Mouse (Mus musculus) intestine, embryonic 16.5 days (tissue): Measurements from ENCODE around the gene Syn3. TPM values are rescaled to one million over a fixed set of nuclear protein-coding genes. Genes with fewer than 3 reads are reported as not detected.

Source experiments
- ATAC-seq: fragments of 200-750 bp; cut with Nextera tagmentation; 2 replicates; pipeline ENCODE4 v1.8.0; 2017; ENCODE audit warnings: moderate TSS enrichment, moderate library complexity
- H3K27ac ChIP-seq: fragments of 300-500 bp; sonication (generic); 2 replicates; pipeline ENCODE4 v1.5.1; 2014; ENCODE audit warnings: mild to moderate bottlenecking, low read length
- H3K27me3 ChIP-seq: fragments of 300-500 bp; sonication (generic); replicated peaks from 2 replicates; pipeline ENCODE4 v1.6.1; 2014; ENCODE audit warnings: low read length, control low read depth, mixed read lengths; ENCODE audit not compliant: control insufficient read depth, insufficient read depth
- H3K36me3 ChIP-seq: fragments of 300-500 bp; sonication (generic); 2 replicates; pipeline ENCODE4 v1.6.1; 2014; ENCODE audit warnings: low read length, control low read depth; ENCODE audit not compliant: control insufficient read depth, insufficient read depth
- H3K4me1 ChIP-seq: fragments of 300-500 bp; sonication (generic); 2 replicates; pipeline ENCODE4 v1.6.1; 2014; ENCODE audit warnings: low read length, control low read depth, mixed read lengths; ENCODE audit not compliant: control insufficient read depth, insufficient read depth
- H3K4me2 ChIP-seq: fragments of 300-500 bp; sonication (generic); 2 replicates; pipeline ENCODE4 v1.6.1; 2014; ENCODE audit warnings: low read depth, low read length, control low read depth
- H3K4me3 ChIP-seq: fragments of 300-500 bp; sonication (generic); 2 replicates; pipeline ENCODE4 v1.5.1; 2014; ENCODE audit warnings: mild to moderate bottlenecking, low read length
- H3K9ac ChIP-seq: fragments of 300-500 bp; sonication (generic); 2 replicates; pipeline ENCODE4 v1.6.1; 2014; ENCODE audit warnings: low read depth, low read length
- H3K9me3 ChIP-seq: fragments of 300-500 bp; sonication (generic); 2 replicates; pipeline ENCODE4 v1.6.1; 2016; ENCODE audit warnings: low read length, control low read depth; ENCODE audit not compliant: control insufficient read depth
- WGBS: fragments of 180-500 bp; shearing (Covaris S2); extraction: QIAGEN DNeasy Blood & Tissue Kit; methylation state at CpG from one replicate; pipeline ENCODE4 v1.1.7; 2014; 5-methylcytosine and 5-hydroxymethylcytosine counted together
- polyA plus RNA-seq: library from polyadenylated mRNA; unstranded; fragments of >200 nt; fragmentation: Nextera tagmentation; extraction: Ambion mirVana; gene quantifications from 2 replicates; pipeline ENCODE4 v1.2.1, GENCODE M21; 2015

Gene Syn3
- polyA plus RNA-seq, 1 experiment from 2014 or later = 2.3 TPM

DNA sequence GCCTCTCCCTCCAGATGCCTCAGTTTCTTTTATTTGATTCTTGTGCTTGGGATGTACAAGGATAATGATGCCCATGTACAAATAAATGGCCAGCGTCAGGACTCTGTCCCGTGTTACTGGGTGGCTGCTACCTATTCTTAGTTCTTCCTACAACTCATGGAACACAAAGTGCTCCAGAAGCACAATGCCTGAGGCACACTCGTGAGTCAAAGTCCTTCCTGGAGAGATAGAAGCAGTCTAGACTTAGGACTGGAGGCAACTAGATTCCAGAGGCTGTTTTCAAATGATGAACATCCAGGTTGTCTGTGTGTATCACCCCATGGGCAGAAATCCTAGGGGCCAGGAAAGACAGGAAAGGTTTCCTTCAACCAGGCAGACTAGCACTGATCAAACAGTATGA, 427.9 kb downstream of the Syn3 start:
- H3K4me2 ChIP-seq = no peak overlapping the region
- no peaks in the 10 kb centered on the region for H3K27me3 ChIP-seq
- ATAC-seq = no peak
- WGBS = 87% methylated on average over 3 of the region's 3 CpGs
- no peaks in the 10 kb centered on the region for H3K36me3 ChIP-seq
- H3K9ac ChIP-seq = no peak overlapping the region
- H3K4me3 ChIP-seq = no peak overlapping the region
- H3K9me3 ChIP-seq = no peaks in the 10 kb centered on the region
- no peak overlapping the region for H3K27ac ChIP-seq
- H3K4me1 ChIP-seq = peaks cover 5% of the 10 kb centered on the region

DNA sequence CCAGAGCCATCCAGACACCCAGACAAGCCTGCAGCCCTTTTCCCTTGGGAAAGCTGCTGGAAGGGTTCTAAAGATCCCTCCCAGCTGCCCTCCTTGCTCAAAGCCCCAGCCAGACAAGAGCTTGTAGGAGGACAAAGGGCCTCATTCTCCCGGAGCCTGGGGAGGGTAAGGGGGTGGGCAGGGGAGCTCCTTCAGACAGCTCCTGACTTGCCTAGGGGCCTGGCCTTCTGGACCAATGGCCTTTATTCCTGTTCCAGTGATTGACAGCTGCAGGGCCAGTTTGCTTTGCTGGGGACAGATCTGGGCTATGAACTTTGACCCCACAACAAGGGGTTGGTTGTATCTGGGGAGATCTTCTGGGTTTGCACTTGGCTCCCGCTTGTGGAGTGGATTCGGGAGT, 429.4 kb downstream of the Syn3 start:
- H3K36me3 ChIP-seq = no peaks in the 10 kb centered on the region
- H3K9ac ChIP-seq = 0 out of 2 replicates have a peak overlapping the region, but pooled peaks have one; percentile 19
- no peak overlapping the region for H3K4me2 ChIP-seq
- 22% methylated on average over 3 of the region's 3 CpGs for WGBS
- no peak overlapping the region for H3K27ac ChIP-seq
- no peaks in the 10 kb centered on the region for H3K27me3 ChIP-seq
- no peak overlapping the region for H3K4me3 ChIP-seq
- peaks cover 8% of the 10 kb centered on the region for H3K4me1 ChIP-seq
- no peaks in the 10 kb centered on the region for H3K9me3 ChIP-seq
- peak; percentile 50 for ATAC-seq

DNA sequence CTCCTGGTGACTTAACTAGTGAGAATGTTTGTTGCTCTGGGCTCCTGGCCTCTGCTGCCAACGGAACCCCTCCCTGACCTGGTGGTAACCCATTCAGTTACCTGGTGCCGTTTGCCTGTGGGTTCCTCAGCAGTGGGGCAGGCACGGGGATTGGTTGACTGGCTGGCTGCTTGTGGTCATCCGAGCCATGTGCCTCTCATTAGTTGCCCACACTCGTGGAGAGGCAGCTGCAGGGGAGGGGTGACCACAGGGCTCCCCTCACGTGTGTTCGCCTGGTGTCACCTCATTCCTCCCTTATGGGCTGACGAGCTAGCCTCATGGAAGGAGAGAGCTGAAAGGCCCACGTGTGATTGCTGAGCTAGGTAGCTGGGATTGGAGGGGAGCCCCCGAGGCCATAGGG, 430.8 kb downstream of the Syn3 start:
- no peak for ATAC-seq
- H3K27ac ChIP-seq = no peak overlapping the region
- no peak overlapping the region for H3K9ac ChIP-seq
- peaks cover 8% of the 10 kb centered on the region for H3K4me1 ChIP-seq
- H3K36me3 ChIP-seq = no peaks in the 10 kb centered on the region
- no peaks in the 10 kb centered on the region for H3K9me3 ChIP-seq
- no peak overlapping the region for H3K4me3 ChIP-seq
- no peaks in the 10 kb centered on the region for H3K27me3 ChIP-seq
- 76% methylated on average over 10 of the region's 10 CpGs for whole genome bisulfite sequencing
- no peak overlapping the region for H3K4me2 ChIP-seq

DNA sequence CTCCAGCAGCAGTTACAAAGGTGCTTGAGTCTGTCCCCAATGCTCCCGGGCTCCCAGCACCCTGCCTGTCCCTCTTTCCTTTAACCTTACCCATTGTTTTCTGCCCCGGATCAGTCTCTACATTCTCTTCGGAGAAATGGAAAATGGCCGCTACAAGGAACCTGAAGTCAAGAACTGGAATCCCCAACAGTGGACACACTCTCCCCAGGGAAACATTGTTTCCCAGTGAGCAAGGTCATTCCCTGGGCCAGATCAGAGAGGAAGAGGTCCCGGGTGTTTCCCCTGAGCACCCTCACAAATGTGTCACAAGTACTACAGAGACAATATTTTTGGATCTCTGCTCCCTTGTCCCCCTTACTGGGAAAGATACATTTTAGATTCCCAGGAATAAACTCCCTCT, 432.0 kb downstream of the Syn3 start:
- Histone ChIP-seq H3K9me3 (0 out of 2 replicates have a peak, but pooled peaks cover 3% of the 10 kb centered on the region), H3K9ac (no peak overlapping the region), H3K36me3 (no peaks in the 10 kb centered on the region), H3K4me3 (no peak overlapping the region), H3K4me1 (peaks cover 8% of the 10 kb centered on the region), H3K27me3 (no peaks in the 10 kb centered on the region), H3K4me2 (no peak overlapping the region), H3K27ac (no peak overlapping the region)
- 82% methylated on average over 5 of the region's 5 CpGs for WGBS
- ATAC-seq = no peak

GRCm38 (mm10) chr10:86065661-86066060, 433.0 kb downstream of the Syn3 start:
- no peak overlapping the region for H3K27ac ChIP-seq
- H3K4me3 ChIP-seq = no peak overlapping the region

GRCm38 (mm10) chr10:86064937-86065336, 433.8 kb downstream of the Syn3 start:
- Histone ChIP-seq H3K9ac (no peak overlapping the region), H3K27me3 (no peaks in the 10 kb centered on the region), H3K4me1 (peaks cover 8% of the 10 kb centered on the region), H3K4me2 (no peak overlapping the region), H3K36me3 (no peaks in the 10 kb centered on the region), H3K4me3 (no peak overlapping the region), H3K27ac (no peak overlapping the region), H3K9me3 (0 out of 2 replicates have a peak, but pooled peaks cover 3% of the 10 kb centered on the region)
- 5% methylated on average over 4 of the region's 4 CpGs for WGBS
- peak; percentile 86 for ATAC-seq

More at GRCm38 (mm10) chr10:86065661-86066060, 433.0 kb downstream of the Syn3 start:
- H3K9me3 ChIP-seq = 0 out of 2 replicates have a peak, but pooled peaks cover 3% of the 10 kb centered on the region
- 0 out of 2 replicates have a peak, but pooled peaks have one; percentile 15 for ATAC-seq
- no peaks in the 10 kb centered on the region for H3K36me3 ChIP-seq
- H3K27me3 ChIP-seq = no peaks in the 10 kb centered on the region
- H3K4me2 ChIP-seq = no peak overlapping the region
- 95% methylated on average over 1 of the region's 1 CpGs for WGBS
- no peak overlapping the region for H3K9ac ChIP-seq
- peaks cover 8% of the 10 kb centered on the region for H3K4me1 ChIP-seq

GRCm38 (mm10) chr10:86063018-86063384, 435.7 kb downstream of the Syn3 start:
- WGBS = 90% methylated on average over 8 of the region's 8 CpGs

GRCm38 (mm10) chr10:86062261-86063017, 436.3 kb downstream of the Syn3 start:
- H3K4me1 ChIP-seq = 0 out of 2 replicates have a peak, but pooled peaks cover 3% of the 10 kb centered on the region
- H3K27ac ChIP-seq = no peak overlapping the region
- no peaks in the 10 kb centered on the region for H3K36me3 ChIP-seq
- no peak overlapping the region for H3K4me2 ChIP-seq
- H3K4me3 ChIP-seq = no peak overlapping the region
- H3K9me3 ChIP-seq = 0 out of 2 replicates have a peak, but pooled peaks cover 3% of the 10 kb centered on the region
- no peak for ATAC-seq
- no peaks in the 10 kb centered on the region for H3K27me3 ChIP-seq
- no peak overlapping the region for H3K9ac ChIP-seq
- 54% methylated on average over 5 of the region's 5 CpGs for WGBS

More at GRCm38 (mm10) chr10:86063018-86063384, 435.7 kb downstream of the Syn3 start:
- Histone ChIP-seq H3K27me3 (no peaks in the 10 kb centered on the region), H3K9ac (no peak overlapping the region), H3K27ac (no peak overlapping the region), H3K9me3 (0 out of 2 replicates have a peak, but pooled peaks cover 3% of the 10 kb centered on the region), H3K36me3 (no peaks in the 10 kb centered on the region), H3K4me1 (0 out of 2 replicates have a peak, but pooled peaks cover 3% of the 10 kb centered on the region), H3K4me2 (no peak overlapping the region), H3K4me3 (no peak overlapping the region)
- no peak for ATAC-seq

DNA sequence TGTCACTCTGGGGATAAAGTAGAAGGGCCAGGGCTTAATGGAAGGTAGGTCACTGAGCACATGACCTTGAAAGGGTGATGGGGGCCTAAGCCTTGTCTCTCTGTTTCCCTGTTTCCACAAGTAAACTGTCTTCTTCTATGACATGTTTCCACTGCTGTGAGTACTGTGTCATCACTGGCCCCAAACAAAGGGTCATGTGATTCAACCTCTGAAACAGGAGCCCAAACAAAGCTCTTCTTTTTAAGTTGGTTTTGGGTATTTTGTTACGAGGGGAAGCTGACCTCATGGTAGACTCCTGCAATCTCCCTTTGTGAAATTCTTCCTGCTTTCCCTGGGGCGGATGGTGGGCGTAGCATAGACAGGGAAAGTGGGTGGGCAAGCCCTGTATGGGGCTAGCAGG, 438.4 kb downstream of the Syn3 start:
- Histone ChIP-seq H3K9ac (no peak overlapping the region), H3K27me3 (no peaks in the 10 kb centered on the region), H3K4me1 (0 out of 2 replicates have a peak, but pooled peaks cover 3% of the 10 kb centered on the region), H3K36me3 (no peaks in the 10 kb centered on the region), H3K4me3 (no peak overlapping the region), H3K4me2 (no peak overlapping the region), H3K9me3 (0 out of 2 replicates have a peak, but pooled peaks cover 3% of the 10 kb centered on the region), H3K27ac (no peak overlapping the region)
- no peak for ATAC-seq
- WGBS = 63% methylated on average over 3 of the region's 3 CpGs
